Mouse (Mus musculus) embryonic fibroblast, embryonic 13.5 days (primary cell): ENCODE results near the gene Kdm5d.

Experiments
- CTCF ChIP-seq: IDR thresholded peaks from 2 replicates; pipeline ENCODE4 v1.5.1; 2011; ENCODE audit warnings: mild to moderate bottlenecking, control low read depth, low read length, moderate library complexity, borderline replicate concordance; ENCODE audit not compliant: insufficient read depth
- POLR2A ChIP-seq: IDR thresholded peaks from 2 replicates; pipeline ENCODE4 v1.6.1; 2011; ENCODE audit warnings: low read depth, mild to moderate bottlenecking, control low read depth, low read length, moderate library complexity

DNA sequence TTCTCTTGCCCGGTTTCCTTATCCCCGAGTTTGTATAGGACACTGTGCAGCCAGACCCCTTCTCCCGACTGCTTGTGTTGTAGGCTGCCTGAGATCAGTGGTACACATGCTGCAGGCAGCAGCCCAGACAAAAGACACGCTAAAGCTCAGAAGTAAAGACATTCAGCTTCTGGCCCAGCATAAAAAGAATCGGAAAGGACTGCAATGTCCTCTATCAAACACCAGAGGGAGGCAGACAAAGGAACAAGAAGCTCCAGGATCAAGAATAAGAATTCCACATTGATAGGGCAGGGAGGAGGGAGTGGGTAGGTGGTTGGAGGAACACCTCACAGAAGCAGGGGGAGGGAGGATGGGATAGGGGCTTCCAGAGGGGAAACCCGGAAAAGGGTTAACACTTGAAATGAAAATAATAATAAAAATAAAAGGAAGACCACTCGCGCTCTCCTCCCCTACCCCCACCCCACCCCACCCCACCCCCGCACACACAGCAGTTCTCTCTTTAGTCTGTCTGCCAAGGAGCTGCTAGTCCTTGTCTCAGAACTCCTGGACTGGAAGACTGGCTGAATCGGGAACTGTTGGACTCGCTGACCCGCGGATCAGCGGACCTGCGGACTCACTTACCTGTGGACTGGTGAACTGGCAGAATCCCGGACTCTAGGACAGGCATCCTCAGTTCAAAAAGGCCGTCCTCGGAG lies 24.6 kb upstream of the Kdm5d start:
- TF ChIP-seq CTCF (no peak), POLR2A (no peak)
